Mouse (Mus musculus): ENCODE data around the gene Lmod2.

The Lmod2 gene

DNA sequence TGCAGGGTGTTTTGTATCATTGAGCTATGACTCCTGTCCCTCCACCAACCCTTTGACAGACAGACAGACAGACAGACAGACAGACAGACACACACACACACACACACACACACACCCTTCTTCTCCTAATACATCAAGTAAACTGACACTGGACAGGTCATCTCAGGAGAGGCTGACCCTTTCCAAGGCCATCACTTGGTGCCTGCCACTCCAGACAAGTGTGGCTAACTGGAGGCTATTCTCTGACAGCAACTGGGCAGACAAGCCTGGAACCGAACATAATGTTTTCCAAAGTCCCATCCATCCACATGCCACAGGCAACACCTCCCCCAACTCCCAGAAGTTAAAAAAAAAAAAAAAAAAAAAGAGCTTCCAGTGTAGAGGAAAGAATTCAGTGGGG, 4.1 kb downstream of the Lmod2 start:
- no peak for DNase-seq (ENCODE audit: low read depth, low spot score)

DNA sequence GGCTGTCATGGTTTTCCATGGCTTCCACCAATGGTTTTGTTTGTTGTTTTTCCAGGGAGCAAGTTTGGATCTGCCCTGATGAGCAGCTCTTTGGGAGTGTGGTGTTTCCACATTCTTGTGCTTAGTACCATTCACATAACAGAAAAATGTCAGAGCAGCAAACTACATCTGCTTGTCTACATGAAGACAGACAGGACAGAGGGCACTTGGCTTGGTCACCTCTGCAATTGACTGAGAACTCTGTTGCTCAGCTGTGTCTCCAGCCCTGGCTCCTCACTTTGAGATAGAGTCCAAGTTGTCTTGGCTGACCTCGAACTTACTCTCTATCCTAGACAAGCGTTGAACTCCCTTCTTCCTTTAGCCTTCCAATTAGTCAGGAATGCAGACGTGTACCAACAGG, 4.8 kb downstream of the Lmod2 start:
- no peak for DNase-seq (ENCODE audit: low read depth, low spot score)

DNA sequence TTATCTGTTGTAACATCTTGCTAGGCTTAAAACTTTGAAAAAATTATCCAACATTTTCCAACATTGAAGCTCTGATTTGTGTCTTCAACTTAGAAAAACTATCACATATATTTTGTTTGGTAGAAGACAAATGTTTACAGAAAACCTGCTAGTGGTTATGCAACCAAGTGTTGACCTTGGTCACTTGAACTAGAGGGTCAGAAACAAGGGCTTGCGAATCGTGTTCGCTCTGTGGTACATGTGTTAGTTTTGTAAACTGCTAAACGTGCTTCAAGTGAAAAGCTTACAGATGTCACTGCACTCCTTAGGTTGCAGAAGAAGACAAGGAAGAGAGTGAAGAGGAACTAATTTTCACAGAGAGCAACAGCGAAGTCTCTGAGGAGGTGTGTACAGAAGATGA, 5.4 kb downstream of the Lmod2 start:
- no peak for DNase-seq (ENCODE audit: low read depth, low spot score)

DNA sequence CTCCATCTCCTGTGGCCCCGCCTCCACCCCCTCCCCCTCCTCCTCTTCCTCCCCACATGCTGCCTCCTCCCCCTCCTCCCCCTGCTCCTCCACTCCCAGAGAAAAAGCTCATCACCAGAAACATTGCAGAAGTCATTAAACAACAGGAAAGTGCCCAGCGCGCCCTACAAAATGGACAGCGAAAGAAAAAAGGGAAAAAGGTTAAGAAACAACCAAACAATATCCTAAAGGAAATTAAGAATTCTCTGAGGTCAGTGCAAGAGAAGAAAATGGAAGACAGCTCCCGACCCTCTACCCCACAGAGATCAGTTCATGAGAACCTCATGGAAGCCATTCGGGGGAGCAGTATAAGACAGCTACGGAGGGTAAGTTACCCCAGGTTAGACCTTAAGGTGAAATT, 6.7 kb downstream of the Lmod2 start:
- no peak for DNase-seq (ENCODE audit: low read depth, low spot score)

DNA sequence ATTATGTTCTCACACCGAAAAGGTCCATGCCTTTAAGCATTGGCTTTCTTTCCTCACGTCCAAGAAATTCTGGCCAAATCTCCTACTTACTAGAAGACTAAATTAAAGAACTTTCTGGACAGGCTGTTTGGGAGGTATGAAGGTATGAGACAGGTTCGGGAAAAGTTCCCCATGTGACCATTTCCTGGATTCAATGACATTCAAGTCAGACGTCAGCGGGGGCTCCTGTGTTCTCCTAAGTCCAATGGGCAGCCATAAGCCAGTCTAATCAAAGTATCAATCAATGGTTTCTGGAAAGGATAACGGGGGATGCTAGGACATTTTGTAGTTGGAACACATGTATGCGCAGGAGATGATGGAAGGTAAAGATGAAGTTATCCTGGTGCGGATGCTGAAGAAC, 8.1 kb downstream of the Lmod2 start:
- no peak for DNase-seq (ENCODE audit: low read depth, low spot score)

DNA sequence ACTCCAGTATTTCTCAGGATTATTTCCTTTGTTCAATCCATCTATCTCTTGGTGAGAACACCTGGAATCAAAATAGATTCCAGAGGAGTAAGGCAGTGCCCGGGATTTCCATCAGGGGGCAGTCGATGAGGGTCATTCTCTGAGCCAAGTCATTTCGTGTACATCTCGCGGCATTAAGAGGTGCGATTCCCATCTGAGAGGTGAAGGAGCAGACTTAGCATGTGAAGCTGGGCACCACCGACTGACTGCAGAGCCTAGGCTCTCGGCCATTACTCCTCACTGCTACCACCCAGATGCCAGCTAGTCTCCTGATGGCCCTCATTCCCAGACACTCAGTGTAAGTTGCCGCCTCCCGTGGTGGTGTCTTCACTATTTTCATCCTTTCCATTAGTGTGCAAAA, 8.9 kb downstream of the Lmod2 start:
- DNase-seq (ENCODE audit: low read depth, low spot score): no peak

DNA sequence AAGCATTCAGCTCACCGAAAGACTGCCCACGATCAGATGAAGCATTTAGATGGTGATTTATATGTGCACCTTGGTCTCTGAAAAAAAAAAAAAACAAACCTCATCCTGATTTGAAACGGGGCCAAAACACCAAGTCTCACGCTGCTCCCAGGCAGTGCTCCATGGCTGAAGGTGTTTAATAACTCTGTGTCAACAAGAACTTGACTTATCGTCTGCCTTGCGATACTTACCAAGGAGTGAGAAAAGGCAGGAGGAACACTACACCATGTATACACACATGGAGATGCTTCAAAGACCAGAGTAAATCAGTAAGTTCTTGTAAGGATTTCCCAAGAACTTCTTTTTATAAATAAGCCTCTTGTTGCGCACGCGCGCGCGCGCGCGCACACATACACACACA, 10.0 kb downstream of the Lmod2 start:
- no peak for DNase-seq (ENCODE audit: low read depth, low spot score)

DNA sequence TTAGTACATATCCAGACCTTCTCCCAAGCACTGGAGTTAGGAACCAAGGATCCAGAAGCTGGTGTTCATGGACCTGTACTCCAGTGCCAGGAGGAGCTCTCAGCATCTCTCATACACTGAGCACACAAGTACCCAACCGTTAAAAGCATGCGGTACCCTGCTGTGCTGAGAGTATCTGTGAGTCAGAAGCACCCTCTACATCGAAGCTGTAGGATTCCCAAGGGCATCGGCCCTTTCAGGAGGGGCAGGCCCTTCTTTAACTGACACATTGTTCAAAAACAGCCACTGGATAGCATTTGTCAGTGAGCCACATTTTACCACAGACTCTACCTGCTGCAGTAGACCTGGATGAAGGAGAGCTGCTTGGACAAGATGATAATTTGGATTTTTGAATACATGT, 10.6 kb downstream of the Lmod2 start:
- no peak for DNase-seq (ENCODE audit: low read depth, low spot score)

DNA sequence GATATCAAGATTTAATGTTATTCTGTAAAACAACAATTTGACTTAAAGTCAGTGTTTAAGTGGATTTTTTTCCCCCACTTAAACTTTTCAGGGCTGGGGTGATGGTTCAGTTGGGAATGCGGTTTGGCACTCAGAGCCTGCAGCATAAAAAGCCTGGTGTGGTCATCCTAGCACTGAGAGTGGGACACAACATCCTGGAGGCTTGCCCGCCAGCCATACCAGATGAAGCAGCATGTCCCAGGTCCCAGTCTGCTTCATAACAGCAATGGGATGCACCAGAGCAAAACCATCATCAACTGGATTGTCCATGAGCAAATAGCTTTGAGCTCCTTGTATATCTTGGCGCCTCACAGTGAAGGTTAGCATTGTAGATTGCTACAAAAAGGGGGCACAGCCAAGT, 11.1 kb downstream of the Lmod2 start:
- DNase-seq (ENCODE audit: low read depth, low spot score): no peak

DNA sequence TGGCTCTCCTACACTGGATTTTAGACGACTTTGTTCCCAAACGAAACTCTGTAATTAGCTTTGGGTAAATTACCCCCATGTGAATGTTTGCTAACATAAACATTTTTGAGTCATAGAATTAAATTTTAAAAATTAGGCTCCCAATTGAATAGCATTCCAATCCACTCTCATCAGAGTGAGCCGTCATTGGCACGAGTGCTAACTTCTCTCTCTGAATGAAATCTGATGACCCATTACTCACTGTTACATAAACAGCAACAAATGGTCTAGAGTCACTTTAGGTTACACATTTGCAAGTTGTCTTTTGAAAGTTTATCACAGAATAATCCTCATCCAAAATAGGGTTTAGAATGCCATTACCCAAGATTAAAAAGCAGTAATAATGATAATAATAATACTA, 12.0 kb downstream of the Lmod2 start:
- no peak for DNase-seq (ENCODE audit: low read depth, low spot score)

DNA sequence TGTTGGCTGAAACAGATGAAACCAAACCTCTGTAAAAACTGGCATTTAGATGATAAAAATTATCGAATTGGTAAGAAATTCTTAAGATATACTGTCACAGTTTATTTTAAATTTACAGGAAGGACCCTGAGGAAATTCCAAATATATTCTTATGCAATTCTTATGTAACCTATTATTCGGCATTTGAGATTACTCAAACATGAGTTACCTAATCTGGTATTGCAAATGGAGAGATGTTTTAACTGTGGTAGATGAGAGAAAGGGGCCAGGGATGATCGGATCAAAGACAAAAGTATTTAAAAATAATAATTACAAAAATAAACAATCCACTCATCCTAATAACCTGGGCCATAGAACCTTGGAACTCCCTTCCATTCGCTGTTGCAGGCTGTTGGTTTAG, 12.8 kb downstream of the Lmod2 start:
- DNase-seq (ENCODE audit: low read depth, low spot score): no peak

DNA sequence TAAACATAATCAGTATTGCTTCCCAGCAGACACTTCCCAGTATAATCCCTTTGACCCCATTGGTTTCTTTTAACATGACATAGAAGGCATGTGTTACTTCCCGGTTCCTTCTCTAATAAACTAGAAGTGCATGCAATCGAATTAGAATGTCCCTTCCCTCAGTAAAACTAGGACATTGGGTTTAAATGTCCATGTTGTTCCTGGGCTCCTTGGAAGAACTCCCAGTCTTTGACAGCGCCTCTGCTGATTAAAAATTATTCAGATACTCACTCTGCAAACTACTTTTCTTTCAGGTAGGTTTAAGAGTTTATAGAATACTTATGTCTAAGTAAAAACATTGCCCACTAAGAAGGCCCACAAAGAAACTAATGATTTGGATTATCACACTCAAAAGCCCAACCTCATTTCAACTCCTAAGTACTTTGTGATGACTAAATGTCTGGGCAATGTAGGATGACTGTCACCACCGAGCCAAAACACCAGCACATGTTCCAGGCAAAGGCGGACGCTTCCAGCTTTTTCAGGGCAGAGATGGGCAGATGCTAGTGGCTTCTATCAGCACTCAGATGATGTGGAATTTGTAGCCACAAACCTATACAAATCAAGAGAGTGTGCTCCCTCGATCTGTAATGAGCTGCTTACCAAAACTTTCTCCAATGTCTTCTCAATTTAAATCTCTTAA, 14.7 kb downstream of the Lmod2 start:
- no peak for DNase-seq (ENCODE audit: low read depth, low spot score)

DNA sequence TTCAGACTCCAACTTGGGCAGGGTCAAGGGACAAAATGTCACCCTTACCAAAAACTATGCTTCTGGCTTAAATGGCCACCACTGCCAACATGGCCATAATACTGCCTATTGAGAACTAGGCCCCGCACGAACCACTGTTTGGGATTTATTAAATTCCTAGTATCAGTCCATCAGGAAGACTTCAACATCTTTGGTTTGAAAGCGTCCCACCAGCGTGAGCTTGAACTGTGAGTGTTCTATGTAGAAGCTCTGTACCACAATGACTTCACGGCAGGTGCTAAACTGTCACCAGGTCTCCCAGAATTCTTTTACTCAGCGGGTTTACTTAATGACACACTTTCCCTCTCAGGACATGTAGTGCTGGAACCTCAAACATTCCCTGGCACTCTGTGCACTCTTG, 15.8 kb downstream of the Lmod2 start:
- DNase-seq (ENCODE audit: low read depth, low spot score): no peak

DNA sequence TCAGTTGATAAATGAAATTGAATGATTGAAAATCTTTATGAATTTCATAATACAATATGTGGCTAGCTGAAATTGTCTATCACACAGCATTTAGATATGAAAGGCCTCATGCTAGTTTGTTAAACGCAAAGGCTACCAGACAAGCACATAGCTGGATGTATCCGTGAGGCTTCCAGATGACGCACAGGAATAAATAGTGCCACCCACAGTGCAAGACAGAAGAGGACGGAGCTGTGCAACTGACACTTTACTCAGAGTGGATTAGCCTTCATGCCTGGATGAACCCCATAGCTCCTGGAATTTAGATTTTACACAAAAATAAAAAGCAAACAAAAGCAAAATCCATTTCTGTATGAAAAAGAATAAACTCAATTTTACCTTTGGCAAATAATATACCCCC, 16.4 kb downstream of the Lmod2 start:
- DNase-seq (ENCODE audit: low read depth, low spot score): no peak

DNA sequence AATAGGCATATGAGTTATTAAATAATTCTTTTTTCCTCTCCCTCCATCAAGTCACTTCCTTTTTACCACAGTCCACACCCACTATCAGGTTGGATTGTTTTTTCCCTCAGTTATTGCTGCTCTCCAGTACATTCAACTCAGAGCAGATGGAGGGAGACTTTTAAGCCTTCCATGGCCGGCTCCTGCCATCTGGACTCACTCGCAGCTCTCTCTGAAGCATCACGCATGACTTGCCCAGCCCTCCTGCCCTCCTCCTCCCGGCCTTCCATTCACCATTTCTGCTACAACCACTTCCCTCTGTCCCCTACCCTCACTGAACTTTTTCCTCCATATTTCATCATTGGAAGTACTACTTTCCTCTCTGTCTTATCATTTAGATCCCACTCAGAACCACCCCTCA, 19.2 kb downstream of the Lmod2 start:
- no peak for DNase-seq (ENCODE audit: low read depth, low spot score)

DNA sequence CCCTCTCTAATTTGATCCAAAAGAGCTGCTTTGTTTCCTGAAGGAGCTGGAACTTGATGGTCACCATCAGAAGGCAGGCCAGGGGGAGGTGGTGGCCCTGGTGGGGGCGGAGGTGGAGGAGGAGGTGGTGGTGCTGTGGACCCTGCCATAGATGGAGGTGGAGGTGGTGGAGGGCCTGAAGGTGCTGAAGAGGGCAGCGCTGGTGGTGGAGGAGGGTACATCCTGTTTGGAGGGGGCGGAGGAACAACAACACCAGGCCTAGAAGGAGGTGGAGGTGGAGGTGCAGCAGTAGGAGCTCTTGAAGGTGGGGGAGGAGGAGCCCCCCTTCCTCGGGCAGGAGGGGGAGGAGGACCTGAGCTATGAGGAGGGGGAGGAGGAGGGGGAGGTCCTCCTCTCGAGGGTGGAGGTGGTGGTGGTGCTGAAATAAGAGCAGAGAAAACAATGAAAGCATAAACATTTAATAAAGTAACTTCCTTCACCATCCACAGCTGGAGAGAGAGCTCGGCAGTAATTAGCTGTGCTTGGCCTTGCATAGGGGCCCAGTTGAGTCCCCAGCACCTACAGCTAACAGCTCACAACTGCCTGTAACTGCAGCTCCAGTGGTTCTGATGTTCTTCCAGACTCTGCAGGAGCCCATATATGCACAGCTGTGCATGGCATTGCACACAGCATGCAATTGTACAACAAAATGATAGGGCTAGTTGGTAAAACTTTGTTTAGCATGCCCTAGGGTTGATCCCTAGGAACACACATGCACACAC, 21.9 kb downstream of the Lmod2 start:
- DNase-seq (ENCODE audit: low read depth, low spot score): no peak

DNA sequence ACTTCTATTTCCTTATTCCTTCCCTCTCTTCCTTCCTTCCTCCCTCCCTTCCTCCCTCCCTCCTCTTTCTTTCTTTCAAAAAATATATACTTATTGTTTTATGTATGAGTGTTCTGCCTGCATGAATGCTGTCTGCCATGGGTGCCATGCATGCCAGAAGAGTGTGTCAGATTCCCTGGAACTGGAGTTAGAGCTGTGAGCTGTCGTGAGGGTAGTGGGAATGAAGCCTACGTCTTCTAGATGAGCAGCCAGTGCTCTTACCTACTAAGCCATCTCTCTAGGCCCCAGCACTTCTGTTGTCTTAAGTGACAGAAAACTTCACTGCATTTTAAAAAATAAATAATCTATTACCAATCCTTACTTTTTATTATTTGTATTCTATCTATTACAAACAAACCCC, 23.4 kb downstream of the Lmod2 start:
- no peak for DNase-seq (ENCODE audit: low read depth, low spot score)

DNA sequence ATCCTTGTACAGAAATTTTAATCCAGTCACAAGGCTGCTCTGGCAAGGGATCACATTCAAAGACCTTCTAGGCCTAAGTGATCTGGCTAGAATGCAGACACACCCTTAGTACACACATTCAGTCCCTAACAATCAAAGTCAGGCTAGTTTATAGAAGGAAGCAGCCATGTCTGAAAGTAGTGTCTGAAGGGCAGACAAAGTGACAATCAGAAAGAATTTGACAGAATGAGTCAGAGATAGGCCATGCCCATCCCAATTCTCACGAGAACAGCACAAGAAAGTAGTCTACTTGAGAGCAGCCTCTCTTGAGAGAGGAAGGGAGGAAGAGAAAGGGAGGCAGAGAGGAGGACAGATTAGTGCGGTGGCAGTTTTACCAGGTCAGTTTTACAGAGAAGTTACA, 24.5 kb downstream of the Lmod2 start:
- DNase-seq (ENCODE audit: low read depth, low spot score): no peak

DNA sequence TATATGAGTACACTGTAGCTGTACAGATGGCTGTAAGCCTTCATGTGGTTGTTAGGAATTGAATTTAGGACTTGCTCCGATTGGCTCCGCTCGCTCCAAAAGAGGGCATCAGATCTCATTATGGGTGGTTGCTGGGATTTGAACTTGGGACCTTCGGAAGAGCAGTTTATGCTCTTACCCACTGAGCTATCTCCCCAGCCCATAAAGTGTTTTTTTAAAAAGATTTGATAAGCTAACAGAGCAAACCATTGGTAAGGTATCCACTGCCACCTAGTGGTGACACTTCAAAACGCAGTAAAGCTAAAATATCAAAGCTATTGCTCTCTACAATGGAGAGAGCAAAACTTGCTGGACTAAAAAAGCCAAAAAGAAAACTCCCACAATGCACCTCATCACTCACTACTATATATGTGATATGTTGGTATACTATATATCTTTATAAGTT, 30.0 kb downstream of the Lmod2 start:
- peak; percentile 37 for DNase-seq (ENCODE audit: low read depth, low spot score)

DNA sequence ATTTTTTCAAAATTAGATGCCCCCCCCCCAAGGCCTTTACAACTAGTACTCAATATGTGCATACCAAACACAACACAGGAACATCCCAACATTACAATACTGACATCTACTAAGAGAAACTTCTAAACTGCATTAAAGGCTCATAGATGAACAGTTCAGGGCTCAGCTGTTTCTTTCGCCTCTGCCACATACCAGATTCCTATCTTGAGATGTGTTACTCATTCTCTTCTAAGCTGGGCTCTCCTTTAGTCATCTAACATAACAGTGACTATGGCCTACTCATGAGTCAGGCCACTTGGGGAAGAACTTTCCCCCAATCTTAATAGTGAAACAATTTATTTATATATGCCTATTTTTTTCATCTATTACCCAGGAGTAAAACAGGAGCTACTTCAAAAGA, 30.9 kb downstream of the Lmod2 start:
- DNase-seq (ENCODE audit: low read depth, low spot score): no peak

DNA sequence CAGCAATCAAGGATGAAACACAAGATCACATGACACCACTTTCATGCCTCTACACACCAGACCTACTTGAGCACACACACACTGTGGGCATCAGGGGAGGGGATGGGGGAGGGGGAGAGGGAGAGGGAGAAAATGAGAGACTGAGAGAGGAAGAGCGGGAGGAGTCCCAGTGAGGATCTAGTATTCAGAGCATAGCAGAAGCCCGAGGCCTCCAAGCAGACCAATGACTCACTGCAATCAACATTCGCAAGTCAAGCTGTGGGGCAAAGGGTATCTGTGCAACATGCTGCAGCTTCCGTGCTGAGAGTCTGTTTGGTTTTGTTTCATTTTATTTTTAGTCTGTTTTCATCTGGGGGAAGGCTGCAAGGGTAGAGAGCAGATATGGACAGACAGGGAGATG, 34.5 kb downstream of the Lmod2 start:
- DNase-seq (ENCODE audit: low read depth, low spot score): no peak

DNA sequence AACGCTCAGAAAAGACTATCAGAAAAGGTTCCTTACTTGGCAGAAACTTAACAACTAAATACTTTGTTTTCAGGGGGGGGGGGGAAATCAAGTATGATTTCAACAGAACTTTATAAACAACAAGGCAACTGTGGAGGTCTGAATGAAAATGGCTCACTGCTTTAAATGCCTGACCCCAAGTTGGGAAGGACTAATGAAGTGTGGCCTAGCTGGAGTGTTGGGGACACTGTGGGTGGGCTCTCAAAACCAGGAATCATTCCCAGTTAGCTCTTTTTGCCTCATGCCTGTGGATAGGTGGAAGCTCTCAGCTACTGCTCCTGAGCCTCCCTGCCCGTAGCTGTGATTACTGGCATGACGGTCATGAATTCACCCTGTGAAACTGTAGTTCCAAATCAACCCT, 36.5 kb downstream of the Lmod2 start:
- DNase-seq (ENCODE audit: low read depth, low spot score): no peak

DNA sequence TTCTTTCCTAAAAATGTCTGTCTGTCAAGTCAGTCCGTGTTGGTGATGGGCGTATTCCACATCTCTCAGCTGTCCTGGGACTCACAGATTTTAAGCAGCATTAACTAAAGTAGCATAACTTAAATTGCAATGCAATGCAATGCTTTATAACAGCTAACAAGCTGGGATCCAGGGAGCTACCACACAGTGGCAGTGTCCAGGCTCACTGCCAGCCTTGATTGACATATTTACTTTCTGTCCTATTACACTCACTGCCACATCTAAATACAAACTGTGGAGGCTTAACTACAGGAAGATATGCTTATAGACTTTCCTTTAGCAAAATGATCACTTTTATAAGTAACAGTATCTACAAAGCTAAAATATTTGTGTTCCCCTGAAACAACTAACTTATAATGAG, 38.3 kb downstream of the Lmod2 start:
- no peak for DNase-seq (ENCODE audit: low read depth, low spot score)

DNA sequence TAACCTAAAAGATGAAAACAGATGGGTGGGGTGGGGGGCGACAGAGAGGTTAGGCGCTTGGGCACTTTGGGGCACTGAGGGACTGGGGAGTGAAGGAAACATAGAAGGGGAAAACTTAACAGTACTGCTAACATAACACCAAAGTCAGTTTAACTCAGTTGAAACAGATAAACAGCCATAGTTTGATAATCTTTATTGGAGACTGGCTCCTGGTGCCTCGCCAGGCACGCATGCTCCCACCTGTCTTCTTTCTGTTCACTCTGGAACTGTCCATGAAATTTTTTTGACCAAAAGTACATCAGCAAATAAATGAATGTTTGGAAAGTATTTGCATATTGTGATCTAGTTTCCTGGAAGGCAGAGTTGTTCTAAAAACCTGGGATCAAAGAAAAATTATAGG, 43.7 kb downstream of the Lmod2 start:
- DNase-seq (ENCODE audit: low read depth, low spot score): no peak

Data from retina, postnatal 7 days (tissue).